Mouse (Mus musculus) heart, embryonic 12.5 days (tissue): ENCODE data around the gene Cbx5. TPM values are rescaled to one million over a fixed set of nuclear protein-coding genes. Genes with fewer than 3 reads are reported as not detected.

Source experiments
- ATAC-seq: fragments of 200-750 bp; cut with Nextera tagmentation; 2 replicates; pipeline ENCODE4 v1.8.0; 2017; ENCODE audit warnings: moderate TSS enrichment, moderate library complexity; ENCODE audit not compliant: insufficient number of reproducible peaks, low FRiP score
- H3K27ac ChIP-seq: fragments of 300-500 bp; sonication (generic); 2 replicates; pipeline ENCODE4 v1.5.1; 2016; ENCODE audit warnings: mild to moderate bottlenecking, moderate library complexity; ENCODE audit not compliant: poor library complexity, severe bottlenecking
- H3K27me3 ChIP-seq: fragments of 300-500 bp; sonication (generic); replicated peaks from 2 replicates; pipeline ENCODE4 v1.6.1; 2016; ENCODE audit warnings: mild to moderate bottlenecking, moderate library complexity
- H3K36me3 ChIP-seq: fragments of 300-500 bp; sonication (generic); 2 replicates; pipeline ENCODE4 v1.6.1; 2016; ENCODE audit warnings: mild to moderate bottlenecking, moderate library complexity
- H3K4me1 ChIP-seq: fragments of 300-500 bp; sonication (generic); replicated peaks from 2 replicates; pipeline ENCODE4 v1.6.1; 2016; ENCODE audit warnings: mild to moderate bottlenecking
- H3K4me2 ChIP-seq: fragments of 300-500 bp; sonication (generic); 2 replicates; pipeline ENCODE4 v1.6.1; 2016; ENCODE audit warnings: mild to moderate bottlenecking, moderate library complexity
- H3K4me3 ChIP-seq: fragments of 300-500 bp; sonication (generic); 2 replicates; pipeline ENCODE4 v1.5.1; 2016; ENCODE audit warnings: mild to moderate bottlenecking
- H3K9ac ChIP-seq: fragments of 300-500 bp; sonication (generic); 2 replicates; pipeline ENCODE4 v1.6.1; 2016; ENCODE audit warnings: mild to moderate bottlenecking, moderate library complexity
- H3K9me3 ChIP-seq: fragments of 300-500 bp; sonication (generic); replicated peaks from 2 replicates; pipeline ENCODE4 v1.6.1; 2016; ENCODE audit warnings: mild to moderate bottlenecking, moderate library complexity
- WGBS: fragments of 180-500 bp; shearing (Covaris S2); methylation state at CpG from one replicate; pipeline ENCODE4 v1.1.7; 2016; 5-methylcytosine and 5-hydroxymethylcytosine counted together
- polyA plus RNA-seq: library from polyadenylated mRNA; unstranded; fragments of >200 nt; fragmentation: Nextera tagmentation; extraction: Ambion mirVana; gene quantifications from 2 replicates; pipeline ENCODE4 v1.2.1, GENCODE M21; 2016

Cbx5 gene
- polyA plus RNA-seq, 1 experiment from 2014 or later, result 150 TPM

- H3K9ac ChIP-seq, result no peak overlapping the region
- peaks cover 38% of the 10 kb centered on the region for H3K27me3 ChIP-seq
- no peaks in the 10 kb centered on the region for H3K9me3 ChIP-seq
- WGBS, result 39% methylated on average over 32 of the region's 32 CpGs
- peaks cover 16% of the 10 kb centered on the region; the same call in 1 of the 2 replicates for H3K36me3 ChIP-seq
- no peak overlapping the region for H3K27ac ChIP-seq
- H3K4me3 ChIP-seq, result no peak overlapping the region
- no peak overlapping the region for H3K4me2 ChIP-seq
- no peak for ATAC-seq
- H3K4me1 ChIP-seq, result no peaks in the 10 kb centered on the region
Observed at GRCm38 (mm10) chr15:103155366-103156321, 84.0 kb downstream of the Cbx5 start.

GRCm38 (mm10) chr15:103152890-103153610 lies 86.6 kb downstream of the Cbx5 start:
- Histone ChIP-seq H3K36me3 (peaks cover 16% of the 10 kb centered on the region; the same call in 1 of the 2 replicates), H3K4me3 (no peak overlapping the region), H3K4me2 (no peak overlapping the region), H3K27me3 (peaks cover 59% of the 10 kb centered on the region), H3K4me1 (no peaks in the 10 kb centered on the region), H3K9ac (no peak overlapping the region), H3K9me3 (no peaks in the 10 kb centered on the region), H3K27ac (no peak overlapping the region)
- WGBS, result 78% methylated on average over 4 of the region's 4 CpGs
- no peak for ATAC-seq

GRCm38 (mm10) chr15:103152371-103152770 lies 87.2 kb downstream of the Cbx5 start:
- WGBS, result 77% methylated on average over 3 of the region's 3 CpGs
- no peak for ATAC-seq
- Histone ChIP-seq H3K4me2 (no peak overlapping the region), H3K27me3 (peaks cover 61% of the 10 kb centered on the region), H3K9me3 (no peaks in the 10 kb centered on the region), H3K9ac (no peak overlapping the region), H3K4me3 (no peak overlapping the region), H3K27ac (no peak overlapping the region), H3K36me3 (peaks cover 12% of the 10 kb centered on the region; the same call in 1 of the 2 replicates), H3K4me1 (no peaks in the 10 kb centered on the region)

- H3K9ac ChIP-seq, result no peak overlapping the region
- WGBS, result 56% methylated on average over 9 of the region's 9 CpGs
Observed at GRCm38 (mm10) chr15:103147779-103148178, 91.8 kb downstream of the Cbx5 start.

GRCm38 (mm10) chr15:103147422-103147690 lies 92.3 kb downstream of the Cbx5 start:
- Histone ChIP-seq H3K27ac (no peak overlapping the region), H3K4me1 (peaks cover 8% of the 10 kb centered on the region; the same call in 1 of the 2 replicates), H3K36me3 (no peaks in the 10 kb centered on the region), H3K9me3 (no peaks in the 10 kb centered on the region), H3K27me3 (peaks cover 80% of the 10 kb centered on the region), H3K9ac (0 out of 2 replicates have a peak overlapping the region, but pooled peaks have one; percentile 67), H3K4me3 (peak overlapping the region; percentile 55; the same call in 1 of the 2 replicates), H3K4me2 (peak overlapping the region; percentile 93; the same call in 1 of the 2 replicates)
- 23% methylated on average over 3 of the region's 3 CpGs for WGBS
- ATAC-seq, result no peak

More at GRCm38 (mm10) chr15:103147779-103148178, 91.8 kb downstream of the Cbx5 start:
- peaks cover 79% of the 10 kb centered on the region for H3K27me3 ChIP-seq
- peaks cover 8% of the 10 kb centered on the region; the same call in 1 of the 2 replicates for H3K4me1 ChIP-seq
- no peaks in the 10 kb centered on the region for H3K9me3 ChIP-seq
- H3K4me2 ChIP-seq, result no peak overlapping the region
- H3K4me3 ChIP-seq, result no peak overlapping the region
- no peak overlapping the region for H3K27ac ChIP-seq
- no peaks in the 10 kb centered on the region for H3K36me3 ChIP-seq
- no peak for ATAC-seq

- H3K4me2 ChIP-seq, result peak overlapping the region; percentile 93
- peak overlapping the region; percentile 67 for H3K9ac ChIP-seq
- H3K9me3 ChIP-seq, result no peaks in the 10 kb centered on the region
- H3K27ac ChIP-seq, result no peak overlapping the region
- ATAC-seq, result no peak
- peaks cover 8% of the 10 kb centered on the region; the same call in 1 of the 2 replicates for H3K4me1 ChIP-seq
- peaks cover 82% of the 10 kb centered on the region for H3K27me3 ChIP-seq
- WGBS, result 1% methylated on average over 57 of the region's 57 CpGs
- H3K4me3 ChIP-seq, result peak overlapping the region; percentile 55
- H3K36me3 ChIP-seq, result no peaks in the 10 kb centered on the region
Observed at GRCm38 (mm10) chr15:103146627-103147421, 92.8 kb downstream of the Cbx5 start.

GRCm38 (mm10) chr15:103145635-103146299 lies 93.8 kb downstream of the Cbx5 start:
- Histone ChIP-seq H3K4me1 (peaks cover 8% of the 10 kb centered on the region; the same call in 1 of the 2 replicates), H3K36me3 (no peaks in the 10 kb centered on the region), H3K27me3 (peaks cover 88% of the 10 kb centered on the region), H3K4me3 (no peak overlapping the region), H3K9me3 (no peaks in the 10 kb centered on the region), H3K4me2 (no peak overlapping the region), H3K9ac (no peak overlapping the region), H3K27ac (no peak overlapping the region)
- WGBS, result 67% methylated on average over 11 of the region's 11 CpGs
- no peak for ATAC-seq

GRCm38 (mm10) chr15:103144176-103144575 lies 95.4 kb downstream of the Cbx5 start:
- Histone ChIP-seq H3K4me2 (no peak overlapping the region), H3K9me3 (no peaks in the 10 kb centered on the region), H3K4me3 (no peak overlapping the region), H3K36me3 (no peaks in the 10 kb centered on the region), H3K4me1 (peaks cover 8% of the 10 kb centered on the region; the same call in 1 of the 2 replicates), H3K9ac (no peak overlapping the region), H3K27me3 (peaks cover 94% of the 10 kb centered on the region), H3K27ac (no peak overlapping the region)
- ATAC-seq, result no peak
- WGBS, result 25% methylated on average over 3 of the region's 3 CpGs
